Mouse (Mus musculus) limb, embryonic 14.5 days (tissue): Measurements from ENCODE around the gene Gm7970. TPM values are rescaled to one million over a fixed set of nuclear protein-coding genes. Genes with fewer than 3 reads are reported as not detected.
"Not testable (repeated sequence)": the region's sequence is repeated elsewhere in the genome, so short reads cannot be mapped to it uniquely, and the experiment has no call there.

Experiments
- ATAC-seq: fragments of 200-750 bp; cut with Nextera tagmentation; 2 replicates; pipeline ENCODE4 v1.8.0; 2017; ENCODE audit warnings: low read depth, moderate number of reproducible peaks, moderate TSS enrichment; ENCODE audit not compliant: low FRiP score
- DNase-seq: peaks from one replicate; pipeline ENCODE4 v3.0.0-alpha.2; 2015; ENCODE audit warnings: low spot score
- H3K27ac ChIP-seq: fragments of 300-500 bp; sonication (generic); replicated peaks from 2 replicates; pipeline ENCODE4 v1.5.1; 2014; ENCODE audit warnings: low read depth, mild to moderate bottlenecking, low read length, moderate library complexity, mixed read lengths
- H3K27me3 ChIP-seq: fragments of 300-500 bp; sonication (generic); 2 replicates; pipeline ENCODE4 v1.6.1; 2014; ENCODE audit warnings: low read length, mixed read lengths; ENCODE audit not compliant: control insufficient read depth, insufficient read depth
- H3K36me3 ChIP-seq: fragments of 300-500 bp; sonication (generic); 2 replicates; pipeline ENCODE4 v1.6.1; 2014; ENCODE audit warnings: mild to moderate bottlenecking, low read length, moderate library complexity, mixed read lengths; ENCODE audit not compliant: control insufficient read depth, insufficient read depth
- H3K4me1 ChIP-seq: fragments of 300-500 bp; sonication (generic); 2 replicates; pipeline ENCODE4 v1.6.1; 2014; ENCODE audit warnings: antibody characterized with exemption, low read length, mixed read lengths; ENCODE audit not compliant: control insufficient read depth, insufficient read depth
- H3K4me2 ChIP-seq: fragments of 300-500 bp; sonication (generic); replicated peaks from 2 replicates; pipeline ENCODE4 v1.6.1; 2014; ENCODE audit warnings: low read depth, mild to moderate bottlenecking, low read length, moderate library complexity; ENCODE audit not compliant: severe bottlenecking
- H3K4me3 ChIP-seq: fragments of 300-500 bp; sonication (generic); replicated peaks from 2 replicates; pipeline ENCODE4 v1.5.1; 2014; ENCODE audit warnings: low read length
- H3K9ac ChIP-seq: fragments of 300-500 bp; sonication (generic); 2 replicates; pipeline ENCODE4 v1.6.1; 2014; ENCODE audit warnings: mild to moderate bottlenecking, low read depth, low read length, moderate library complexity; ENCODE audit not compliant: severe bottlenecking
- H3K9me3 ChIP-seq: fragments of 300-500 bp; sonication (generic); 2 replicates; pipeline ENCODE4 v1.6.1; 2016; ENCODE audit warnings: low read length; ENCODE audit not compliant: control insufficient read depth
- WGBS: fragments of 180-500 bp; shearing (Covaris S2); extraction: QIAGEN DNeasy Blood & Tissue Kit; methylation state at CpG from one replicate; pipeline ENCODE4 v1.1.7; 2014; 5-methylcytosine and 5-hydroxymethylcytosine counted together
- polyA plus RNA-seq, 2 experiments: library from polyadenylated mRNA; depleted of rRNA in 1 of 2; stranded (reverse) in 1 of 2; unstranded in 1 of 2; fragments of >200 nt; fragmentation: Nextera tagmentation in 1 of 2; extraction: Ambion mirVana in 1 of 2; gene quantifications; 2 replicates each; pipeline versions ENCODE4 v1.2.1 to v1.2.3; 2012 to 2014

Gene Gm7970
- polyA plus RNA-seq (2012; rRNA removed) (not detected in 2 replicates), polyA plus RNA-seq (2014; fragmentation: Nextera tagmentation; extraction: Ambion mirVana) (not detected in 2 replicates)

DNA sequence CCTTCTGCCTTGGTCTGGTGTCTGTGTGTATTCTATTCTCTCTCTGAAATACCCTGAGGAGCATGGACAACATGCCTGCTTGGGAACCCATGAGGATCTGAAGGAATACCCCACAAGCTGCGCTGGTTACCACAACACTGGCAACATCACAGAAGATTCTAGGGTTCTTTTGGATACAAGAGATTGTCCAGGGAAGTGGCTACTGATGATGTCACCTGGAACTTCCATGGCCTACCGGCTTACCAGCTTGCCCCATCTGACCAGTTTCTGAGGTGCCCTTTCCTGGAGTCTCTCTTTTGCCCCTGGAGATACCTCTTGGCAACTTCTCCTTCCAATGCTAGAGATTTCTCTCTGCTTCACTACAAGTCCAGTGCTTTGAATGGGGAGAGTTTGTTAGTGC, at the start of gene Gm7970:
Gene Gm7970 (minus strand): TSS at position 101 of the 400 bp plus-strand sequence.
- H3K27ac ChIP-seq, H3K9ac ChIP-seq, DNase-seq, ATAC-seq, H3K36me3 ChIP-seq, H3K4me2 ChIP-seq, H3K9me3 ChIP-seq, H3K27me3 ChIP-seq, H3K4me3 ChIP-seq, H3K4me1 ChIP-seq: not testable (repeated sequence)
- WGBS, result no CpG with 5 or more reads among the region's 2 CpGs

DNA sequence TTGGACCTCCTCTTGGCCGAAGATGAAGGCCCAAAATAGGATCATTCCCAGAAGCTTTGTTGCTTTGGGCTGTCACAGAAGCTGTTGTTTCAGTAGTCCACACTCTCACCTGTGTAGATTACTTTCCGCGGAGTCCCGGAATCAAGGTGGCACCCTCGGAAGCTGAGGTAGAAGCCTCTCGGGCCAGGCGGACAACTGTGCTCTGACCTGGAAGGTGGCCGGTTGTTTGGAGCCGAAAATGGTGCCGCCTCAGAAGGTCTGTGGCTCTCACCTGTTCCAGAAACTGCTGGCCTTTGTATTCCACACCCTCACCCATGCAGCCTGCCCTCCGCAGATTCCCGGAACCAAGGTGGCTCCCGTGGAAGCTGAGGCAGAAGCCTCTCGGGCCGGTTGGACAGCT, 45.6 kb upstream of the Gm7970 start:
- H3K27me3 ChIP-seq, H3K9ac ChIP-seq, H3K4me1 ChIP-seq, H3K4me2 ChIP-seq, H3K27ac ChIP-seq, H3K4me3 ChIP-seq, H3K9me3 ChIP-seq, H3K36me3 ChIP-seq, ATAC-seq, DNase-seq: not testable (repeated sequence)
- WGBS, result 95% methylated on average over 15 of the region's 15 CpGs

GRCm38 (mm10) chr14:41586346-41586745, 31.0 kb upstream of the Gm7970 start:
- H3K4me1 ChIP-seq, H3K27me3 ChIP-seq, H3K4me2 ChIP-seq, H3K36me3 ChIP-seq, H3K9me3 ChIP-seq, H3K9ac ChIP-seq, H3K27ac ChIP-seq, DNase-seq, ATAC-seq, H3K4me3 ChIP-seq: not testable (repeated sequence)
- 76% methylated on average over 1 of the region's 1 CpGs for WGBS

GRCm38 (mm10) chr14:41572911-41573310, 17.5 kb upstream of the Gm7970 start, which contains the start of gene 1700049E17Rik2:
Gene 1700049E17Rik2, plus strand, starts transcription at chr14:41573211.
- no CpG with 5 or more reads among the region's 1 CpGs for WGBS
- not testable (repeated sequence) for H3K36me3 ChIP-seq, H3K27me3 ChIP-seq, H3K9me3 ChIP-seq, DNase-seq, H3K9ac ChIP-seq, H3K27ac ChIP-seq, H3K4me2 ChIP-seq, H3K4me3 ChIP-seq, H3K4me1 ChIP-seq, ATAC-seq

GRCm38 (mm10) chr14:41524695-41525094, 30.7 kb downstream of the Gm7970 start:
- not testable (repeated sequence) for H3K4me3 ChIP-seq, H3K9ac ChIP-seq, H3K27me3 ChIP-seq, ATAC-seq, H3K4me1 ChIP-seq, H3K4me2 ChIP-seq, H3K36me3 ChIP-seq, H3K9me3 ChIP-seq, DNase-seq, H3K27ac ChIP-seq
- 81% methylated on average over 1 of the region's 1 CpGs for WGBS

DNA sequence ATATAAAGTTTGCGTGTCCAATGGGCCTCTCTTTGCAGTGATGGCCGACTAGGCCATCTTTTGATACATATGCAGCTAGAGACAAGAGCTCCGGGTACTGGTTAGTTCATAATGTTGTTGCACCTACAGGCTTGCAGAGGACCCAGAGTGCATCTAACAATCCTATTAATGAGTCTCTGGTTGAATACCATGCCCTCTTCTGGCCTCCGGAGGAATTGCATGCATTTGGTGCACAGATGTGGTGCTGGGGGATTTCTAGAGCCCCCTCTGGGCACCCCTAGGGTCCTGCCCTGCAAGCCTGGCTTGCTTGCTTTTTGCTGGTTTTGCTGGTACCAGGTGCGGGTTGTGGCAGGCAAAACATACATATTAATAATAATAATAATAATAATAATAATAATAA, 34.7 kb downstream of the Gm7970 start:
- H3K4me1 ChIP-seq, H3K4me2 ChIP-seq, H3K9ac ChIP-seq, H3K27me3 ChIP-seq, ATAC-seq, H3K27ac ChIP-seq, H3K4me3 ChIP-seq, H3K9me3 ChIP-seq, H3K36me3 ChIP-seq, DNase-seq: not testable (repeated sequence)
- whole genome bisulfite sequencing, result 71% methylated on average over 5 of the region's 5 CpGs

Other genes starting within 250 kb of the Gm7970 start
- not detected in 2 replicates for gene Gm5798, start 207.0 kb downstream of the Gm7970 start, polyA plus RNA-seq (2012; rRNA removed)
- not detected in 2 replicates for gene Gm5798, start 207.0 kb downstream of the Gm7970 start, polyA plus RNA-seq (2014; fragmentation: Nextera tagmentation; extraction: Ambion mirVana)
- not detected in 2 replicates for gene Gm7945, start 169.2 kb downstream of the Gm7970 start, polyA plus RNA-seq (2012; rRNA removed)
- gene Gm7945, start 169.2 kb downstream of the Gm7970 start, polyA plus RNA-seq (2014; fragmentation: Nextera tagmentation; extraction: Ambion mirVana), result not detected in 2 replicates
- not detected in 2 replicates for gene Gm6482, start 147.3 kb downstream of the Gm7970 start, polyA plus RNA-seq (2012; rRNA removed)
- gene Gm6482, start 147.3 kb downstream of the Gm7970 start, polyA plus RNA-seq (2014; fragmentation: Nextera tagmentation; extraction: Ambion mirVana), result not detected in 2 replicates
- gene Gm7954, start 102.1 kb downstream of the Gm7970 start, polyA plus RNA-seq (2012; rRNA removed), result not detected in 2 replicates
- not detected in 2 replicates for gene Gm7954, start 102.1 kb downstream of the Gm7970 start, polyA plus RNA-seq (2014; fragmentation: Nextera tagmentation; extraction: Ambion mirVana)
- not detected in 2 replicates for gene Gm3486, start 66.1 kb downstream of the Gm7970 start, polyA plus RNA-seq (2012; rRNA removed)
- gene Gm3486, start 66.1 kb downstream of the Gm7970 start, polyA plus RNA-seq (2014; fragmentation: Nextera tagmentation; extraction: Ambion mirVana), result not detected in 2 replicates
- gene 1700049E17Rik2, start 17.6 kb upstream of the Gm7970 start, polyA plus RNA-seq (2012; rRNA removed), result not detected in 2 replicates
- not detected in 2 replicates for gene 1700049E17Rik2, start 17.6 kb upstream of the Gm7970 start, polyA plus RNA-seq (2014; fragmentation: Nextera tagmentation; extraction: Ambion mirVana)
- gene Gm3072, start 69.0 kb upstream of the Gm7970 start, polyA plus RNA-seq (2012; rRNA removed), result not detected in 2 replicates
- gene Gm3072, start 69.0 kb upstream of the Gm7970 start, polyA plus RNA-seq (2014; fragmentation: Nextera tagmentation; extraction: Ambion mirVana), result not detected in 2 replicates
- not detected in 2 replicates for gene Gm3676, start 90.9 kb upstream of the Gm7970 start, polyA plus RNA-seq (2012; rRNA removed)
- not detected in 2 replicates for gene Gm3676, start 90.9 kb upstream of the Gm7970 start, polyA plus RNA-seq (2014; fragmentation: Nextera tagmentation; extraction: Ambion mirVana)
- gene Gm8068, start 146.3 kb upstream of the Gm7970 start, polyA plus RNA-seq (2012; rRNA removed), result not detected in 2 replicates
- not detected in 2 replicates for gene Gm8068, start 146.3 kb upstream of the Gm7970 start, polyA plus RNA-seq (2014; fragmentation: Nextera tagmentation; extraction: Ambion mirVana)
- not detected in 2 replicates for gene Gm7929, start 195.0 kb upstream of the Gm7970 start, polyA plus RNA-seq (2012; rRNA removed)
- gene Gm7929, start 195.0 kb upstream of the Gm7970 start, polyA plus RNA-seq (2014; fragmentation: Nextera tagmentation; extraction: Ambion mirVana), result not detected in 2 replicates
- not detected in 2 replicates for gene Gm47189, start 216.9 kb upstream of the Gm7970 start, polyA plus RNA-seq (2012; rRNA removed)
- not detected in 2 replicates for gene Gm47189, start 216.9 kb upstream of the Gm7970 start, polyA plus RNA-seq (2014; fragmentation: Nextera tagmentation; extraction: Ambion mirVana)